Mouse (Mus musculus) kidney, embryonic 16.5 days (tissue): ENCODE measurements around the gene Cend1. TPM values are rescaled to one million over a fixed set of nuclear protein-coding genes. Genes with fewer than 3 reads are reported as not detected.

Experiments
- ATAC-seq: fragments of 200-750 bp; cut with Nextera tagmentation; 2 replicates; pipeline ENCODE4 v1.8.0; 2017; ENCODE audit warnings: moderate TSS enrichment; ENCODE audit not compliant: low FRiP score, low TSS enrichment
- H3K27ac ChIP-seq: fragments of 300-500 bp; sonication (generic); 2 replicates; pipeline ENCODE4 v1.5.1; 2014; ENCODE audit warnings: low read length
- H3K27me3 ChIP-seq: fragments of 300-500 bp; sonication (generic); 2 replicates; pipeline ENCODE4 v1.6.1; 2014; ENCODE audit warnings: low read length, control low read depth, mixed read lengths; ENCODE audit not compliant: insufficient read depth
- H3K36me3 ChIP-seq: fragments of 300-500 bp; sonication (generic); 2 replicates; pipeline ENCODE4 v1.6.1; 2014; ENCODE audit warnings: low read length, control low read depth, mixed read lengths; ENCODE audit not compliant: insufficient read depth
- H3K4me1 ChIP-seq: fragments of 300-500 bp; sonication (generic); 2 replicates; pipeline ENCODE4 v1.6.1; 2014; ENCODE audit warnings: low read length, control low read depth, mixed read lengths; ENCODE audit not compliant: insufficient read depth
- H3K4me2 ChIP-seq: fragments of 300-500 bp; sonication (generic); replicated peaks from 2 replicates; pipeline ENCODE4 v1.6.1; 2014; ENCODE audit warnings: low read depth, low read length
- H3K4me3 ChIP-seq: fragments of 300-500 bp; sonication (generic); 2 replicates; pipeline ENCODE4 v1.5.1; 2014; ENCODE audit warnings: mild to moderate bottlenecking, low read length
- H3K9ac ChIP-seq: fragments of 300-500 bp; sonication (generic); replicated peaks from 2 replicates; pipeline ENCODE4 v1.6.1; 2014; ENCODE audit warnings: low read length
- H3K9me3 ChIP-seq: fragments of 300-500 bp; sonication (generic); 2 replicates; pipeline ENCODE4 v1.6.1; 2016; ENCODE audit warnings: low read length, control low read depth
- WGBS: fragments of 180-500 bp; shearing (Covaris S2); extraction: QIAGEN DNeasy Blood & Tissue Kit; methylation state at CpG from one replicate; pipeline ENCODE4 v1.1.7; 2014; 5-methylcytosine and 5-hydroxymethylcytosine counted together
- polyA plus RNA-seq: library from polyadenylated mRNA; unstranded; fragments of >200 nt; fragmentation: Nextera tagmentation; extraction: Ambion mirVana; gene quantifications from 2 replicates; pipeline ENCODE4 v1.2.1, GENCODE M21; 2015

Gene Cend1
- polyA plus RNA-seq, 1 experiment from 2014 or later = 3.0 TPM

- no peak overlapping the region for H3K9ac ChIP-seq
- H3K4me3 ChIP-seq = no peak overlapping the region
- H3K27me3 ChIP-seq = no peaks in the 10 kb centered on the region
- peaks cover 34% of the 10 kb centered on the region for H3K36me3 ChIP-seq
- no peak overlapping the region for H3K4me2 ChIP-seq
- H3K4me1 ChIP-seq = peaks cover 41% of the 10 kb centered on the region
- WGBS = 91% methylated on average over 19 of the region's 19 CpGs
- ATAC-seq = no peak
- no peaks in the 10 kb centered on the region for H3K9me3 ChIP-seq
- no peak overlapping the region for H3K27ac ChIP-seq
Observed at GRCm38 (mm10) chr7:141431434-141432185, 2.3 kb upstream of the Cend1 start.

GRCm38 (mm10) chr7:141430585-141431240 is 1.4 kb upstream of the Cend1 start:
- no peak for ATAC-seq
- no peak overlapping the region for H3K4me2 ChIP-seq
- no peak overlapping the region for H3K4me3 ChIP-seq
- peaks cover 32% of the 10 kb centered on the region for H3K4me1 ChIP-seq
- WGBS = 94% methylated on average over 9 of the region's 9 CpGs
- H3K9ac ChIP-seq = no peak overlapping the region
- H3K9me3 ChIP-seq = no peaks in the 10 kb centered on the region
- no peaks in the 10 kb centered on the region for H3K27me3 ChIP-seq
- H3K27ac ChIP-seq = no peak overlapping the region
- H3K36me3 ChIP-seq = peaks cover 34% of the 10 kb centered on the region

- Histone ChIP-seq H3K27ac (no peak overlapping the region; the same call in 1 of the 2 replicates), H3K9me3 (no peaks in the 10 kb centered on the region), H3K9ac (no peak overlapping the region), H3K4me3 (no peak overlapping the region), H3K27me3 (no peaks in the 10 kb centered on the region), H3K4me1 (peaks cover 27% of the 10 kb centered on the region), H3K4me2 (peak overlapping the region; percentile 37; the same call in 1 of the 2 replicates), H3K36me3 (peaks cover 34% of the 10 kb centered on the region)
- ATAC-seq = peak; percentile 3; the same call in 1 of the 2 replicates
- WGBS = 62% methylated on average over 9 of the region's 9 CpGs
Observed at GRCm38 (mm10) chr7:141429840-141430584, 721 bp upstream of the Cend1 start.

GRCm38 (mm10) chr7:141428701-141429100 is 590 bp downstream of the Cend1 start:
- H3K4me2 ChIP-seq = peak overlapping the region; percentile 37
- H3K27me3 ChIP-seq = no peaks in the 10 kb centered on the region
- no peak overlapping the region for H3K9ac ChIP-seq
- peaks cover 33% of the 10 kb centered on the region for H3K36me3 ChIP-seq
- H3K4me1 ChIP-seq = peaks cover 14% of the 10 kb centered on the region
- H3K4me3 ChIP-seq = no peak overlapping the region
- no peak for ATAC-seq
- H3K9me3 ChIP-seq = no peaks in the 10 kb centered on the region
- 52% methylated on average over 5 of the region's 5 CpGs for WGBS
- no peak overlapping the region for H3K27ac ChIP-seq

GRCm38 (mm10) chr7:141426948-141427730 is 2.2 kb downstream of the Cend1 start:
- Histone ChIP-seq H3K27ac (no peak overlapping the region), H3K4me2 (no peak overlapping the region), H3K27me3 (no peaks in the 10 kb centered on the region), H3K4me3 (no peak overlapping the region), H3K36me3 (peaks cover 20% of the 10 kb centered on the region), H3K9ac (no peak overlapping the region), H3K4me1 (peaks cover 14% of the 10 kb centered on the region), H3K9me3 (no peaks in the 10 kb centered on the region)
- WGBS = 80% methylated on average over 12 of the region's 12 CpGs
- no peak for ATAC-seq

GRCm38 (mm10) chr7:141423811-141424210 is 5.5 kb downstream of the Cend1 start:
- 70% methylated on average over 4 of the region's 4 CpGs for WGBS
- no peaks in the 10 kb centered on the region for H3K9me3 ChIP-seq
- no peak overlapping the region for H3K4me2 ChIP-seq
- H3K27ac ChIP-seq = no peak overlapping the region
- no peaks in the 10 kb centered on the region for H3K36me3 ChIP-seq
- H3K9ac ChIP-seq = no peak overlapping the region
- H3K27me3 ChIP-seq = no peaks in the 10 kb centered on the region
- H3K4me1 ChIP-seq = peaks cover 3% of the 10 kb centered on the region
- H3K4me3 ChIP-seq = no peak overlapping the region
- ATAC-seq = no peak

GRCm38 (mm10) chr7:141420030-141420702 is 9.1 kb downstream of the Cend1 start:
- peaks cover 4% of the 10 kb centered on the region; the same call in 1 of the 2 replicates for H3K4me1 ChIP-seq
- H3K36me3 ChIP-seq = no peaks in the 10 kb centered on the region
- no peak overlapping the region for H3K4me3 ChIP-seq
- 77% methylated on average over 9 of the region's 9 CpGs for WGBS
- no peak overlapping the region for H3K9ac ChIP-seq
- H3K4me2 ChIP-seq = no peak overlapping the region
- no peak overlapping the region for H3K27ac ChIP-seq
- no peaks in the 10 kb centered on the region for H3K27me3 ChIP-seq
- no peaks in the 10 kb centered on the region for H3K9me3 ChIP-seq
- no peak for ATAC-seq

GRCm38 (mm10) chr7:141418970-141419369 is 10.3 kb downstream of the Cend1 start:
- no peaks in the 10 kb centered on the region for H3K9me3 ChIP-seq
- WGBS = 41% methylated on average over 7 of the region's 7 CpGs
- no peaks in the 10 kb centered on the region for H3K36me3 ChIP-seq
- no peak overlapping the region for H3K4me3 ChIP-seq
- H3K4me2 ChIP-seq = no peak overlapping the region
- H3K9ac ChIP-seq = peak overlapping the region; percentile 38; the same call in 1 of the 2 replicates
- H3K4me1 ChIP-seq = peaks cover 10% of the 10 kb centered on the region
- no peak for ATAC-seq
- no peak overlapping the region for H3K27ac ChIP-seq
- H3K27me3 ChIP-seq = no peaks in the 10 kb centered on the region
